Mouse (Mus musculus) heart, embryonic 10.5 days (tissue): ENCODE data around the gene Rab33b. TPM values are rescaled to one million over a fixed set of nuclear protein-coding genes. Genes with fewer than 3 reads are reported as not detected.

Experiments used
- DNase-seq: peaks from one replicate; pipeline ENCODE4 v3.0.0-alpha.2; 2017; ENCODE audit warnings: low spot score
- H3K27ac ChIP-seq: fragments of 300-500 bp; sonication (generic); 2 replicates; pipeline ENCODE4 v1.5.1; 2016; ENCODE audit warnings: mild to moderate bottlenecking
- H3K27me3 ChIP-seq: fragments of 300-500 bp; sonication (generic); 2 replicates; pipeline ENCODE4 v1.6.1; 2016; ENCODE audit warnings: mild to moderate bottlenecking; ENCODE audit not compliant: poor library complexity, insufficient read depth, severe bottlenecking
- H3K36me3 ChIP-seq: fragments of 300-500 bp; sonication (generic); 2 replicates; pipeline ENCODE4 v1.6.1; 2016; ENCODE audit warnings: mild to moderate bottlenecking, moderate library complexity
- H3K4me1 ChIP-seq: fragments of 300-500 bp; sonication (generic); 2 replicates; pipeline ENCODE4 v1.6.1; 2016; ENCODE audit warnings: mild to moderate bottlenecking
- H3K4me3 ChIP-seq: fragments of 300-500 bp; sonication (generic); 2 replicates; pipeline ENCODE4 v1.5.1; 2016; ENCODE audit warnings: mild to moderate bottlenecking, moderate library complexity
- H3K9me3 ChIP-seq: fragments of 300-500 bp; sonication (generic); 2 replicates; pipeline ENCODE4 v1.6.1; 2016; ENCODE audit warnings: mild to moderate bottlenecking, moderate library complexity
- WGBS: fragments of 180-500 bp; shearing (Covaris S2); methylation state at CpG from one replicate; pipeline ENCODE4 v1.1.7; 2016; 5-methylcytosine and 5-hydroxymethylcytosine counted together
- polyA plus RNA-seq: library from polyadenylated mRNA; unstranded; fragments of >200 nt; fragmentation: Nextera tagmentation; extraction: Ambion mirVana; gene quantifications from 2 replicates; pipeline ENCODE4 v1.2.1, GENCODE M21; 2016

Gene Rab33b
- polyA plus RNA-seq, 1 experiment from 2014 or later, result 16.3 TPM

DNA sequence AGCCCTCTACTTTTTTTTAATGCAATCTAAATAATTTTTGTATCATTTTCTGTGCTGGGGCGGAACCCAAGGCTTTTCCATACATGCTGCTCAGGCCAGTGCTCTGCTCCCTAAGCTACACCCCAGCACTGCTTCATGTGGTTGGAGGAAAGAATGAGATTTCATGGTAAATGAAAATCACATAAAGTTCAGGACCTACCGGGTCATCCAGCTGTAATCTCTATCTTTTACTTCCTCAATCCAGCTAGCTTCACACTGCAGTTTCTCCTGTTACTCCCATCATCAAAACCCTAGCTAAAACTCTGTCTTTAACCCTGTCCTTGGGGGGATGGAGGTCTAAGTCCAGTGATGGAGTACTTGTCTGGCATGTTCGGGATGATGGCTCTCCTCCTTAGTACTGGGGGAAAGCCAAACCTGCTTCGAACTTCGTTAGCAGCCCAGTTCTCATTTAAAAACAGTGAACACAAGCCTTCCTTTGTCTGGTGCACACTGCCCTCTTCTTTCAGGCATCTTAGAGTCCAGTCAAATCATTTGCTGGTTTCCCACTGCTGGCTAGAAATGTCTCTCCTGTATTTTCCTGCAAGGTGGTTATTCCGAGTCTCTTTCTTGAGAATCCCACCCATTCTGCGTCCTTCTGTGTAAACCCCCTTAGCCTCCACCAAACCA is 6.5 kb downstream of the Rab33b start:
- Histone ChIP-seq H3K27ac (no peak overlapping the region), H3K36me3 (peaks cover 25% of the 10 kb centered on the region), H3K4me3 (no peak overlapping the region), H3K27me3 (no peaks in the 10 kb centered on the region), H3K9me3 (no peaks in the 10 kb centered on the region), H3K4me1 (peaks cover 4% of the 10 kb centered on the region)
- WGBS, result 82% methylated on average over 7 of the region's 7 CpGs
- DNase-seq, result peak; percentile 50

DNA sequence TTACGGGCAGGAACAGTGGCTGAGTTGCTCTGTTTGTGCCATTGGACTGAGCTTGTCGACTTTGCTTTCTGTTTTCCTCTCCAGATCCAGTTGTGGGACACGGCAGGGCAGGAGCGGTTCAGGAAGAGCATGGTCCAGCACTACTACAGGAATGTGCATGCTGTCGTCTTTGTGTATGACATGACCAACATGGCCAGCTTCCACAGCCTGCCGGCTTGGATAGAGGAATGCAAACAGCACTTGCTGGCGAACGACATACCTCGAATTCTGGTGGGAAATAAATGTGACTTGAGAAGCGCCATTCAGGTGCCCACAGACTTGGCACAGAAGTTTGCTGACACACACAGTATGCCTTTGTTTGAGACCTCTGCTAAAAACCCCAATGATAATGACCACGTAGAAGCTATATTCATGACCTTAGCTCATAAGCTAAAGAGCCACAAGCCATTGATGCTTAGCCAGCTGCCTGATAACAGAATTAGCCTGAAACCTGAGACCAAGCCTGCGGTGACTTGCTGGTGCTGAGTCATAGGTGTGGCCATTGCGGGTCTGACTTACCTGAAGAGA is 9.6 kb downstream of the Rab33b start:
- H3K27ac ChIP-seq, result no peak overlapping the region
- 72% methylated on average over 13 of the region's 13 CpGs for WGBS
- DNase-seq, result peak; percentile 75

DNA sequence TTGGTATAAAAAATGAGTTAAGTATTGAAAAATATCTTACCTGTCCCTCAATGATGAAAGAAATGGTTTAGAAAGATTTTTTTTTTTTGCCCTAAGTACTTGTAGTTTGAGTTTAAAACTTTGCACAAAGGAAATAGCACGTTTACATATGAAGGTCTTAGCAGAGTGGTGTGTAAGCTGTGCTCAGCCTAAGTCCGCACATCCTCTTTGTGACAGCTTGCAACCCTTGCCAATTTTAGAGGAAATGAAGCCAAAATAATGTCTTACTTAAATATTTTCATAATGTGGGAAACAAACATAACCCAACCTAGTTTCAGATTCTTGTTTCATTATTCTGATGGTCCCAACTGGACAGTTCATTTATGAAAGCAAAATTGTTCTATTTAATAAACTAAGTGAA is 10.7 kb downstream of the Rab33b start:
- H3K36me3 ChIP-seq, result peaks cover 19% of the 10 kb centered on the region
- H3K9me3 ChIP-seq, result no peaks in the 10 kb centered on the region
- no peaks in the 10 kb centered on the region for H3K27me3 ChIP-seq
- no peak overlapping the region for H3K27ac ChIP-seq
- DNase-seq, result no peak
- H3K4me3 ChIP-seq, result no peak overlapping the region
- H3K4me1 ChIP-seq, result no peaks in the 10 kb centered on the region
- 91% methylated on average over 2 of the region's 2 CpGs for WGBS

More for the DNA sequence above, 9.6 kb downstream of the Rab33b start:
- Histone ChIP-seq H3K27me3 (no peaks in the 10 kb centered on the region), H3K36me3 (peaks cover 19% of the 10 kb centered on the region), H3K4me1 (no peaks in the 10 kb centered on the region), H3K4me3 (no peak overlapping the region), H3K9me3 (no peaks in the 10 kb centered on the region)

DNA sequence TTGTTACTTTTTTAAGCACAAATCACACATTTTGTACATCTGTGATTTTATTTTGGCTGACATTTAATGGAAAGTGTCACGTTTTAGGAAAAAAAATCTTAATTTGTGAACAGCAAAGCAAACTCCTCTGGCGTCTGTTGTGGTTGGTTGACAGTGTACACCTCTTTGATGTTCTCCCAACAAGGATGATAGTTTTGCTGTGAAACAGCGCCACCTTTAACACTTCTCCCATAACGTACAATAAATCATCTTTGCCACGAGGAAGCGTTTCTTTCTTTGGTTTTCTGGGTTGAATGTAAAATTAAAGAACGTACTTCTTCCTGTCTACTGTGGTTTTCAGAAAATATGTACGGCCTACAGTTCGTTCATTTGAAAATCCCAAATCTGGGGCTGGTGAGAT is 11.9 kb downstream of the Rab33b start:
- no peak overlapping the region for H3K4me3 ChIP-seq
- H3K36me3 ChIP-seq, result peaks cover 19% of the 10 kb centered on the region
- 93% methylated on average over 9 of the region's 9 CpGs for WGBS

DNA sequence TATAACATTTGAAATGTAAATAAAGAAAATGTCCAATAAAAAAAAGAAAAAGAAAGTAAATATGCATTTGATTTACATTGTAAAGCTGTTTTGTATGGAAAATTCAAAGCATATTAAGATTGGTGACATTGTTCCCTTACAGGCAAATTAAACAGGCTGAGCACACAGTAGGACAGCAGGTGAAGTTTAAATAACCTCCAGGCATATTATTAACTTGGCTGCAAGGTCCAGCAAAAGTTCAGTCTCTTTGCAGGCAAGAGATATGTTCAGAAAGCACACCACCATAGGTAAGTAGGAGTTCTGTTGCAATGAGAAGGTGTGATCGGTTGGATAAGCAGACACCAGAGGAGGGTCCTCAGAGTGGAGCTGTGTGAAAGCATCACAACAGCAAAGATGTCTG is 14.3 kb downstream of the Rab33b start:
- Histone ChIP-seq H3K36me3 (peaks cover 19% of the 10 kb centered on the region), H3K4me1 (no peaks in the 10 kb centered on the region), H3K27ac (no peak overlapping the region), H3K4me3 (no peak overlapping the region), H3K27me3 (no peaks in the 10 kb centered on the region), H3K9me3 (no peaks in the 10 kb centered on the region)
- DNase-seq, result no peak
- 80% methylated on average over 1 of the region's 1 CpGs for WGBS

More for the DNA sequence above, 11.9 kb downstream of the Rab33b start:
- no peaks in the 10 kb centered on the region for H3K27me3 ChIP-seq
- no peaks in the 10 kb centered on the region for H3K9me3 ChIP-seq
- peak; percentile 14 for DNase-seq
- H3K4me1 ChIP-seq, result no peaks in the 10 kb centered on the region
- no peak overlapping the region for H3K27ac ChIP-seq

DNA sequence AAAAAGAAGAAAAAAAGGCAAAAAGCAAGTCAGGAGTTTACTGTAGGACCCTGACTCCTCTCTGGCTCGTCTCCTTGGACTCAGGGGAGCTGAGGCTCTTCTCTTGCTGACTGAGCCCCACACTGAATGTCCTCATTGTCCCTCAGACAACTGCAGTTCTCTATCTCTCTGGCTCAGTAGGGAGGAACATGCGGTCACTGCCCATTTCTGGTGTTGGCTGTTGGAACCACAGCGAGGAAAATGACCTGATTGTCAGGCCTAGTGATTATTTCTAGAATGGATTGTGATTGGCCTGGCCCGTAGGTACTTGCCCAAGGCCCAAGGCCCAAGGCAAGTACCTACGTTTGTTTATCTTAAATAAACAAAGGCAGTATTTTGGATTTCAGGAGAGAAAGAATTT is 14.9 kb downstream of the Rab33b start:
- Histone ChIP-seq H3K9me3 (no peaks in the 10 kb centered on the region), H3K27me3 (no peaks in the 10 kb centered on the region), H3K4me3 (no peak overlapping the region), H3K27ac (no peak overlapping the region), H3K36me3 (peaks cover 13% of the 10 kb centered on the region), H3K4me1 (no peaks in the 10 kb centered on the region)
- no peak for DNase-seq
- WGBS, result 65% methylated on average over 5 of the region's 5 CpGs

DNA sequence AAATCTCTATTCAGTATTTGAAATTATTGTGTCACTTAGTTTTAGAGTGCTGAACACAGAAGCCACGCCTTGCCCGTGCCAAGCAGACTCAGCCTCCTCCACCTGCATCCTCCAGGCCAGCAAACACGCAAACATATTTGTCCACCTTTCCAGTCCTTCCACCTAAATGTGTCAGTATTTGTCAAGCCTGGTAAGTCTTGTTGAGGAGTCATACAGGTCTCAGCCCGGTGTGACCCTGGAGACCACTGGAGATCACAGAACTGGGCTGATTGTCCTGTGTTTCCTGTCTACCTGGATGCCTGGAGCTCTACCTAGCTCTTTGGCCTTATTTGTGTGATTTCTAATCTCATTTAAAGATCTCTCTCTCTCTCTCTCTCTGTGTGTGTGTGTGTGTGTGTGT is 16.2 kb downstream of the Rab33b start:
- WGBS, result 88% methylated on average over 4 of the region's 4 CpGs
- no peaks in the 10 kb centered on the region for H3K9me3 ChIP-seq
- H3K4me3 ChIP-seq, result no peak overlapping the region

DNA sequence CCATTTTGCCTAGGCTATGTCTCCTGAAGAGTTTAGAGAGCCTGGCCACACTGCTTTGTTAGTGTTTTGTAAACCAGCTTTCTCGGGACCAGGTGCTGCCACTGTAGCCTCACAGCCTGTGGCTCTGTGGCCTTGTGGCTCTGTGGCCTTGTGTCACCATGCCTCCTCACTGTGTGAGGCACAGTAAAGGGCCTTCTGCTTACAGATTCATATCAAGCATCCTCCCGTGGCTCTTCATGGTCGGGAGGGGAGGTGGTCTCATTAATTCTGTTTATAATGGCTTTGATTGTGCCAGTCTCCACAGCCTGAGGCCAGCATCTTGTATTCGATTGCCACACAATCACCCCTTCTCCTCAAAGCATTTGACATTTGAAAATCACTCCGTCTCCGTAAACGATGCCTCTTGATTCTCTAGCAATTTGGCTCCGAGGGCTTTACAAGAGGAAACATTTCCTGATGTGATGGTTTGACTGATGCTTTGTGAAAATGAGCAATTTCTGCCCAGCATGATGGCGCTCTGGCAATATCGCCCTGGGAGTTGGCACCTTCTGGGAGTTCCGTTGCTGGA is 20.7 kb downstream of the Rab33b start:
- H3K4me3 ChIP-seq, result no peak overlapping the region
- H3K4me1 ChIP-seq, result no peaks in the 10 kb centered on the region; the same call in 1 of the 2 replicates
- DNase-seq, result no peak
- no peak overlapping the region for H3K27ac ChIP-seq
- no peaks in the 10 kb centered on the region for H3K9me3 ChIP-seq
- 82% methylated on average over 11 of the region's 11 CpGs for WGBS
- H3K36me3 ChIP-seq, result no peaks in the 10 kb centered on the region
- H3K27me3 ChIP-seq, result no peaks in the 10 kb centered on the region

More for the DNA sequence above, 16.2 kb downstream of the Rab33b start:
- H3K4me1 ChIP-seq, result no peaks in the 10 kb centered on the region
- H3K27me3 ChIP-seq, result no peaks in the 10 kb centered on the region
- peaks cover 2% of the 10 kb centered on the region; the same call in 1 of the 2 replicates for H3K36me3 ChIP-seq
- no peak for DNase-seq
- H3K27ac ChIP-seq, result no peak overlapping the region

DNA sequence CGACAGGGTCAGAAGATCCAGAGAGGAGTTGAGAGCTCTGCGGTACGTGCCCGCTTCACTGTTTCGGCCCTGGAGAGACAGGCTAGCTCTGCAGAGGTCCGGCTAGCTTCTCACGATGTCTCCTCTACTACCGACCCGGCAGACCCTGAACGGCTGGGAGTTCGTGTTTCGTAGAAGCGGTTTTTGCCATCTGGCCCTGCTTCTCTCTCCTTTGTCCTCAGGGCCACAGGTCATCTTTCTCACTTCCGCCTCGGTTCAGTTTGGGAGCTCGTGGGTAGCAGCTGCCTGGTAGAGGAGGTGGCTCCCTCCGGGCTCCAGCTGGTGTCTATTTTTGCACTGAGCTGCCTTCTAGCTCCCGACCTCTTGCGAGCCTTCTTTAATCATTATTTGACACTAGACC is 21.7 kb downstream of the Rab33b start:
- Histone ChIP-seq H3K9me3 (no peaks in the 10 kb centered on the region), H3K36me3 (no peaks in the 10 kb centered on the region), H3K4me3 (no peak overlapping the region), H3K27me3 (no peaks in the 10 kb centered on the region), H3K27ac (no peak overlapping the region), H3K4me1 (no peaks in the 10 kb centered on the region; the same call in 1 of the 2 replicates)
- WGBS, result 69% methylated on average over 19 of the region's 19 CpGs
- no peak for DNase-seq

DNA sequence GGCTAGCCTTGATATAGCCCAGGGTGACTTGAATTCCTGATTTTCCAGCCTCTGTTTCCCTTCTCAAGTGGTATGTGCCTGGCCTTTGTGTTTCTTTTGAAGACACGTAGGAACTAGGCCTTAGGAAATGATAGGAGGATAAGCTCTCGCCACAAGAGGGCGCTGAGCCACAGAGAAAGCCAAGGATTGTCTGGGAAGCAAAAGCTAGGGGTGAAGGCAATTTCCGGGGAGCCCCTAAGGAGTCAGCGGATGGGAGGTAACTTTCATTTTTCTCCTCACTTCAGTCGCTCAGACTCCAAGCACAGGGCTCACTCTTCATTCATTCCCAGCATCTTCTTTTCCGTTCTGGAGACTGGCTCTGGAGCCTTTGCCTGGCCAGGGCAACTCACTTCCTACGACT is 27.2 kb downstream of the Rab33b start:
- Histone ChIP-seq H3K4me1 (no peaks in the 10 kb centered on the region), H3K9me3 (no peaks in the 10 kb centered on the region), H3K27me3 (no peaks in the 10 kb centered on the region), H3K27ac (0 out of 2 replicates have a peak overlapping the region, but pooled peaks have one; percentile 24), H3K4me3 (no peak overlapping the region), H3K36me3 (no peaks in the 10 kb centered on the region)
- 24% methylated on average over 8 of the region's 8 CpGs for WGBS
- DNase-seq, result peak; percentile 83

DNA sequence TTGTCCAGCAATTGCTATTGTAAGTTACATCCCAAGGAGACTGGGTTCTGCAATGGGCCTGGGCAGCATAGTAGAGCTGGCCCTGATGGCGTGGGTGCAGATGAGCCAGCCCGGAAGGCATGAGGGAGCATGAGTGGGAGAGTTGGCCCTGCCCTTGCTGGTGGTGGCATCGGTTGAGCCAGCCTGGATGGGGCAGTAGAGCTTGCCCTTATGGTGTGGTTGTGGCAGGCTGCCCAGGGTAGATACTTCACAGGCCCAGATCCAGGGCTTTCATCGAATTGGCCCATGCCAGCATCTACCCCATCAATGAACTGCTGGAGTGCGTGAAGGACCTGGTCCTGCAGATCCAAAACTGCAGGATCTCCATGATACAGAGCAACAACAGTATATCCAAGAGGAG is 28.3 kb downstream of the Rab33b start:
- H3K9me3 ChIP-seq, result no peaks in the 10 kb centered on the region
- no peaks in the 10 kb centered on the region for H3K4me1 ChIP-seq
- H3K4me3 ChIP-seq, result no peak overlapping the region
- H3K27ac ChIP-seq, result no peak overlapping the region
- DNase-seq, result no peak
- 0 out of 2 replicates have a peak, but pooled peaks cover 4% of the 10 kb centered on the region for H3K36me3 ChIP-seq
- WGBS, result 94% methylated on average over 5 of the region's 5 CpGs
- H3K27me3 ChIP-seq, result no peaks in the 10 kb centered on the region

DNA sequence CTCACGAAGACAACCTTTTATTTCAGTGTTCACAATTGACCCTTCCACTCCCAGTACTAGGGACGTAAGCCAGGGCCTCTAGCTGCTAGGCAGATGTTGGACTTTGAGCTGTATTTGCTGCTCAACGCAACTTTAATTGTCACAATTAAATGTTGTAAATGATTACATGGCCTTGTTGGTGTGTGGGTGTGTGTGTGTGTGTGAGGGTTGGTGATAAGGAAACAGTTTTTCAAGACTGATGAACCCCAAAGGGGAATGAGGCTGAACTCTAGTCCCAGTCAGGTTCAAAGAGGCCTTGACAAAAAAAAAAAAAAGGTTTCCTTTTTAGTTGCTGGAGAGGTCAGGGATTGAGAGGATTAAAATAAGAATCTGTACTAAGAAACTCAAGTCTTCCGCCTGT is 33.7 kb downstream of the Rab33b start:
- Histone ChIP-seq H3K4me3 (no peak overlapping the region), H3K4me1 (peaks cover 12% of the 10 kb centered on the region), H3K9me3 (no peaks in the 10 kb centered on the region), H3K27ac (no peak overlapping the region), H3K36me3 (peaks cover 47% of the 10 kb centered on the region), H3K27me3 (no peaks in the 10 kb centered on the region)
- no peak for DNase-seq
- WGBS, result 89% methylated on average over 4 of the region's 4 CpGs

DNA sequence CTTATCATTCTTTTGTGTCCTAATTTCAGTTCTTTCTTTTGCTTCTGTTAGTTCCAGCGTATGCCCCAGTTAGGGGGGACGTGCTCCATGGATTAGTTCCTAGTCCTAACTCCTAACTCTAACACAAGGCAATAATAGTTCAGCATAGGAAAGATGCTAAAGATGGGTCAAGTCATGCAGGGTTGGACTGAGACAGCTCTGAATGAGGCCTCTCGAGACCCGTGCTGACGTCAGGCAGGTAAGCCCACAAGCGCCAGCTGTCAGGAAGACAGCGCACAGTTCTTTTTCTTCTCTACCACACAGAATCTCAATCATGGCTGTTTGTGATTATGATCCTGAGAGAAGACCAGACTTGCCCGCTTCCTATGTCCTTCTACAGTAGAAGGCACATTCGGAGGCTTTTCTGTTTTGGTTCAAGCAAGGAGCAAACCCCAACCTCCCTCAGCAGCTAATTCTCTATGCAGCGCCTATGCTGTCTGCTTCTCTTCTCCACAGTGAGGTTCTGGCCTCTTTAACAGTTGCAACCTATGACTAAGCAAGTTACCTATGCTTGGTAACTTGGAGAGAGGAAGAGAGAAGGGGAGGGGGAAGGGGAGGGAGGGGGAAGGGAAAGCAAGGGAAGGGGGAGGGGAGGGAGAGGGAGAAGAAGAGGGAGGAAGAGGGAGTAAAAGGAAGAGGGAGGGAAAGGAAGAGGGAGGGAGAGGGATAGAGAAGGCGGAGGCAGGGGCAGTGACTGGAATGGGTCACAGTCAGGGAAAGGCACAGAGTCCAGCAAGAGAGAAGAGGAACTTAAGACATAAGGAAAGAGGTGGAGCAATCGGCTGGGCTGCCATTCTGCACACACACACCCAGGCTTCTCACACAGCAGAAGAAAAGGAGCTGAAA is 34.4 kb downstream of the Rab33b start:
- Histone ChIP-seq H3K36me3 (peaks cover 52% of the 10 kb centered on the region), H3K27ac (peak overlapping the region; percentile 72), H3K9me3 (no peaks in the 10 kb centered on the region), H3K27me3 (no peaks in the 10 kb centered on the region), H3K4me1 (peaks cover 12% of the 10 kb centered on the region), H3K4me3 (no peak overlapping the region)
- 76% methylated on average over 12 of the region's 12 CpGs for WGBS
- peak; percentile 73 for DNase-seq
